Mouse (Mus musculus) mature B cell (primary cell): ENCODE results near the gene Rnf168.
"Not testable (repeated sequence)": the region's sequence is repeated elsewhere in the genome, so short reads cannot be mapped to it uniquely, and the experiment has no call there.

Source experiments
- in situ Hi-C: fragments of 300-500 bp; cut with MboI; formaldehyde crosslinking; loops from 2 replicates; pipeline ENCODE4 v1.14.3; 2019

Gene Rnf168

GRCm38 (mm10) chr16:32277308-32278256 is at the start of gene Rnf168:
Gene Rnf168, plus strand, starts transcription at chr16:32277459.
- in situ Hi-C loops = no loop called here

- in situ Hi-C loops = not testable (repeated sequence)
These were observed 45.2 kb upstream of the Rnf168 start for GRCm38 (mm10) chr16:32232050-32232449.

GRCm38 (mm10) chr16:32237930-32238680 is 39.2 kb upstream of the Rnf168 start:
- in situ Hi-C loops = no loop called here

GRCm38 (mm10) chr16:32239428-32240312 is 37.6 kb upstream of the Rnf168 start:
- in situ Hi-C loops = no loop called here

DNA sequence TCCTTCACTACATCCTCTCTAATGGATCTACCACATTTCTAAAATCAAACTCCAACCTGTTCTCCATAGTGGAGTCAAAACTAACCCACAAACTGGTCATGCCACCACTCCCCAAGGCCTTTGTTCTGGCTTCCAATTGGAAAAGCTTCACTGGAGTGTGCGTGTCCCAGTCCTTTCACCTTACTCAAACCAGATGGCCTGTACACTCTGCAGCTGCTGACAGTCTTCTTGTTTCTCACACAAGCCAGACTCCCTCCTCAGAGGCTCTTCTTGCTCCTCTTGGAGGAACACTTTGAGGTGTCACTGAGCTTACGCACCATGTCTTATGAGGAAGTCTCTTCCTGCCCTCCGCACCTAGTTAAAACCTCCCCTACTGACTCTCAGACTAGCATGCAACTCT is 33.4 kb upstream of the Rnf168 start:
- in situ Hi-C loops = no loop called here

DNA sequence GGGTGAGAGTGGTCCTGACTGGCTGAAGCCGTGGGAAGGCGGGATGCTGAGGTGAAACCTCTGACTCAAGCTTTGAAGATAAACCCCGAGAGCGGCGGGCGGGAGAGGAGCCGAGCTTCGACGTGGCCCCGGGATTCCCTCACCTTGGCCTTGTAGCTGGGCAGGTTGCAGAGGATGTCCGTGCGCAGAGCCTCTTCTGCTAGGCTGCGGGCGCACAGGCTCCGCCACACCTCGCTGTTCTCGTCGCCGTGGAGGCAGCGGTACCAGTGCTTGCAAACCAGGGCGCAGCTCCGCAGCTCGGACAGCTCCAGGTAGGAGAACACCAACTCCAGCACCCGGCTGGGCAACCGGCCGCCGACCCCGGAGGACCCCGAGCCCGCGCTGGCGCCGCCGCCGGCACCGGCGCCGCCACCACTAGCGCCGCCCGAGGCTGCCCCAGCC is 30.9 kb upstream of the Rnf168 start:
- in situ Hi-C loops = no loop called here

- in situ Hi-C loops = no loop called here
These were observed 30.3 kb upstream of the Rnf168 start, which contains the start of the genes Fbxo45 and Wdr53 for GRCm38 (mm10) chr16:32246952-32247370. Gene Fbxo45, minus strand, starts transcription at chr16:32247158. Gene Wdr53, plus strand, starts transcription at chr16:32247227.

- in situ Hi-C loops = not testable (repeated sequence)
These were observed 13.0 kb upstream of the Rnf168 start for GRCm38 (mm10) chr16:32264225-32264624.

- in situ Hi-C loops = no loop called here
These were observed 6.0 kb upstream of the Rnf168 start, which contains the start of gene Smco1 for GRCm38 (mm10) chr16:32271291-32271690. Gene Smco1, plus strand, starts transcription at chr16:32271468.

GRCm38 (mm10) chr16:32273338-32273737 is 3.9 kb upstream of the Rnf168 start:
- in situ Hi-C loops = no loop called here

- in situ Hi-C loops = no loop called here
These were observed 2.2 kb upstream of the Rnf168 start for GRCm38 (mm10) chr16:32275041-32275440.

DNA sequence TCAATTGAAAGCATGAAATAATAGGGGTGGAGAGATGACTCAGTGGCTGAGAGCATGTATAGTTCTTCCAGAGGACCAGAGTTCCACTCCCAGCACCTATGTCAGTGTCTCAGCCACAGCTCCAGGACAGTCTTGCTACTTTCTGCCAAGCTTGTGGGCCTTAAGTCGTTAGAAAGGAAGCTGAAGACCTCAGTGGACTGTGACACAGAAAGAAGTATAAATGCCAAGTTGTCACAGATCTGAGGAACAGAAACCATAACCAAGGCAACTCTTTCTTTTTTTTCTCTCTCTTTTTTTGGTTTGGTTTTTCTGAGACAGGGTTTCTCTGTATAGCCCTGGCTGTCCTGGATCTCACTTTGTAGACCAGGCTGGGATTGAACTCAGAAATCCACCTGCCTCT is 1.4 kb upstream of the Rnf168 start:
- in situ Hi-C loops = no loop called here

GRCm38 (mm10) chr16:32278396-32278795 is 1.1 kb downstream of the Rnf168 start:
- in situ Hi-C loops = no loop called here

DNA sequence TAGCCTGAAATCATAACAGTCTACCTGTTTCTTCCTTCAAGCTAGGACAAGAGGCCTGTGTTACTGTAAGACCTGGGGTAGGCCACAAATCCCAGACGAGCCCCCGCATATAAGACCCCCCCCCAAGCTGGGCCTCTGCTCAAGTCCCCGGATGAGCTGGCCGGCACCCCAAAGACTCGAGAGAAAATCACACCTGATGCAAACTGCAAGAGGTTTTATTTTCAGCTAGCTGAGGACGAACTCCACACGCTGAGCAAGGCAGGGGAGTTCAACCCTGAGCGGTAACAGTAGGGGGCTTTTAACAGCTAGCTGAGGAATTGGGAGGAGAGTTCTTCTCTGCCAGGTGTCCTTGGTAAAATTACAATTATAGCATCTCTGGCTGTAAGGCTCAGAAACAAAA is 3.0 kb downstream of the Rnf168 start:
- in situ Hi-C loops = no loop called here

DNA sequence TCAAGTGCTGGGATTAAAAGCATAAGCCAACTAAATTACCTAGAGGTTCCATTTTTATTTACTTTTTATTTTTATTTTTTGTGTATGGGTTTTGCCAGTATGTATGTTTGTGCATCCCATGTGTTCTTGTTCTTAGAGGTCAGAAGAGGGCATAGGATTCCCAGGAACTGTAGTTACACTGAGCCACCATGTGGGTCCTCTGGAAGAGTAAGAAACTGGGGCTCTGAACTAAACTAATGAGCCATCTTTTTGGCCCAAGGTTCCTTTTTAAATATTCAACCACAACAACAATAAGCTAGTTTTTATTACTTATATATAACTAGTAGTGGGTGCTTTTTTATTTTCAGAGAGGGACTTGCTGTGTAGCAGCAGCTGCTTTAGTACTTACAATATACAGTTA is 5.3 kb downstream of the Rnf168 start:
- in situ Hi-C loops = no loop called here

DNA sequence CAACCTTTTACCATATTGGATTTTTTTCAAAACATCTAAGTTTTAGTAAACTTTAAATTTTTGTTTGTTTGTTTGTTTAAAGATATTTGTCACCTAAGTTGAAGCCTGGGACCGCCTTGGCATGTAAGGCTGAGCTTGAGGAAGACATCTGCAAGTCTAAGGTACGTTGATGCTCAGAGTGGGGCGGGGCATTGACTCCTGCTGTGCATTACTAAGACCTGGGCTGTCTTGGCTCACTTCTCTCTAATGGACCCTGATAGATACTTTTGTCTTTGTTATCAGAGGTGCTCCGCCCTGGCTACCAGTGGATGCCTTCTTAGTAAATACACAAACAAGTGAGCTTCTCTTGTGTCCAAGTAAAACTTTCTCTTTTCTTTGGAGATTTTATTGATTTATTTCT is 14.6 kb downstream of the Rnf168 start:
- in situ Hi-C loops = no loop called here

GRCm38 (mm10) chr16:32299617-32300016 is 22.4 kb downstream of the Rnf168 start:
- in situ Hi-C loops = not testable (repeated sequence)

GRCm38 (mm10) chr16:32303046-32303445 is 25.8 kb downstream of the Rnf168 start:
- in situ Hi-C loops = no loop called here

DNA sequence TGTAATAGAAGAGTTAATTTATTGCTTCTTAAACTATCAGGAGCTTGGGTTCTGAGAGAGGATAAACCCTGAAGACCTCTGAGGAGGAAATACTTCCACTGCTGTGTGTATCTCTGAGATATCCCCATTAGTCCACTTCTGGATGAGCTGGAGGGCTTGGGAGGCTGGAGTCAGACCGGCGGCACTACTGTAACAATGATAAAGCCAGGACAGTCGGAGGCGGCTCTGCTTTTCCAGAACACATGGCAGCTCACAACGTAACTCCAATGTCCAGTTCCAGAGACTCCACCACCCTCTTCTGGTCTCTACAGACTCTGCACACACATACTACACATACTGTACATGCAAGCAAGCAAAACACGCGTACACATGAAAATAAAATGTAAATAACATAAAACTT is 26.6 kb downstream of the Rnf168 start:
- in situ Hi-C loops = no loop called here

DNA sequence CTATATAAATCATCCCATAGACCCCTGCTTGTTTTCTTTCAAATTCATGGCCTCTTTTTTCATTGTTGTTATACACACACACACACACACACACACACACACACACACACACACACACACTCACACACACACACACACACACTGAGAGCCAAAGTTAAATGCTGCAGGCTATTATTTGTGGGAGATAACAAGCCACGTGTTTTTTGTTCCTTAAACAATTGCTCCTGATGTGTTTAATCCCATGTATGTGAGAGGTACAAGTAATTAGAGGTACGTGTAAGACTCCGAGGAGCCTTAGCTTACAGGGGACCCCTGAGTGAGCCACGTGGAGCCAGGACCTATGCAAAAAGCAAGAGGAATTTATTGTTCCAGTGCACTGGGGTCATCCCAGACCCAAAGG is 34.7 kb downstream of the Rnf168 start:
- in situ Hi-C loops = no loop called here

DNA sequence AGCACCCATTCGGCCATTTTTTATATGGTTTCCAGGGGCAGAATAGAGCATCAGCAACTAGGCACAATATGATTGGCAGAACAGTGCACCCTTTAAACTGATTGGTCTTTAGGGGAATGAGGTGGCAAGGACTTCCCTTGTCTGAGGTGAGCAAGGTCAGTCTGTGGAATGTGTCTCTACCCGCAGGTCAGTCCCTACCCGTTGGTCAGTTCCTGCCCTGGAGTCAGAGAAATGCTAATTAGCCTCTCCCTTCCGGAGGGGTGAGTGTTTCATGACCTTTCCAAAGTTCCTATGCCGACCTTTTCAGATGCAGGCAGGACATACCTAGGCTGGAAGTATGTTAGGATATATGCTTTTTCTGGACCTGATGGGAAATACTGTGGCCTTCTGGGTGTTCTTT is 35.1 kb downstream of the Rnf168 start:
- in situ Hi-C loops = no loop called here

GRCm38 (mm10) chr16:32312859-32313258 is 35.6 kb downstream of the Rnf168 start:
- in situ Hi-C loops = no loop called here
